Mouse (Mus musculus) heart, adult 11 months (tissue): ENCODE results near the gene Gm47985.
"Not testable (repeated sequence)": the region's sequence is repeated elsewhere in the genome, so short reads cannot be mapped to it uniquely, and the experiment has no call there.

Experiments
- DNase-seq: peaks from one replicate; pipeline ENCODE4 v3.0.0; 2022

Gm47985 gene

GRCm38 (mm10) chr1:151177937-151178271 is 4.4 kb upstream of the Gm47985 start:
- DNase-seq: peak; percentile 5

GRCm38 (mm10) chr1:151178505-151179083 is 3.7 kb upstream of the Gm47985 start:
- DNase-seq: peak; percentile 14

DNA sequence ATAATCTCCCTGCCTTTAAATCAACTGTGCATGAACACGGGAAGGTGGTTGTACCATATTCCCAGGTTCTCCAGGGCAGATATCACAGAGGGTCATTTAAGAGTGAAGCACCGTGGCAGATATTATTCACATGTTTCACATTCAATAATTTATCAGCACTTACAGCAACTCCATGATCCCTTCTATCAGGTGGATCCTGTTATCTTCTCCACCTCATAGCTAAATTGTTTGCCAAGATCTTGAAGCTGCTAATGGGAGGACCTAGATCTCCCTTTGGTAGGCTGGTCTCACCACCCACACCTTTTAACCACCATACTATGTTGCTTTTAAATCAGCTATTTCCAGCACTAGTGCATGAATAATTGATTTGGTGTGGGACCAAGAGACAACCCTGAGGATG is 2.2 kb upstream of the Gm47985 start:
- no peak for DNase-seq

GRCm38 (mm10) chr1:151186186-151186585 is 3.8 kb downstream of the Gm47985 start:
- peak; percentile 44 for DNase-seq

DNA sequence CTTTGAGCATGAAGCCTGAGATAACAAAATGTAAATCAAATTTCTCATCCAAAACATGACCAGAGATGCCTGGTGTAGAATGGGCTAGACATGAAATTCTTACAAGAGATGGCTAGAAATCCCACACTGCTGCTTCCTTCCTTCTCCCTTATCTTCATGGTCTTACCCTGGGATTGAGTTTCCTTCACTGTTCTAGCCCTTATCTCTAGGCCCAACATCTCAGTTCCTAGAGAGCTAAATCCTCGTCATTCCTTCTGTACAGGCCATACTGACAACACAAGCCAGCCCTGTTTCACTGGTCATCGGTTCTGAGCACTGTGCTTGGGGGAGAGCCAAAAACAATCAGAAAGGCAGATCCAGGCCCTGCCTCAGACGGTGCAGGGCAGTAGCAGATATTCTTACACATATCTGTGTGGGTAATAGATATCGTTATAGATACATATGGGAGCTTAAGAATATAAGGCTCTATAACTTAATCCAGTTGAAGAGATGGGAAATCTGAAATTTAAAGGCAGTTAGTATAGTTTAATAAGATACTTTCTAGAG is 4.6 kb downstream of the Gm47985 start:
- peak; percentile 16 for DNase-seq

- no peak for DNase-seq
These were observed 6.1 kb downstream of the Gm47985 start for GRCm38 (mm10) chr1:151188469-151188868.

- DNase-seq: not testable (repeated sequence)
These were observed 9.7 kb downstream of the Gm47985 start, which contains the start of gene Gm8947 for GRCm38 (mm10) chr1:151192075-151192474. TSS of gene Gm8947 (plus strand) at chr1:151192376.

GRCm38 (mm10) chr1:151192739-151193138 is 10.4 kb downstream of the Gm47985 start:
- DNase-seq: peak; percentile 85

- not testable (repeated sequence) for DNase-seq
These were observed 13.6 kb downstream of the Gm47985 start for GRCm38 (mm10) chr1:151195986-151196385.

- not testable (repeated sequence) for DNase-seq
These were observed 14.4 kb downstream of the Gm47985 start for GRCm38 (mm10) chr1:151196690-151197089.

DNA sequence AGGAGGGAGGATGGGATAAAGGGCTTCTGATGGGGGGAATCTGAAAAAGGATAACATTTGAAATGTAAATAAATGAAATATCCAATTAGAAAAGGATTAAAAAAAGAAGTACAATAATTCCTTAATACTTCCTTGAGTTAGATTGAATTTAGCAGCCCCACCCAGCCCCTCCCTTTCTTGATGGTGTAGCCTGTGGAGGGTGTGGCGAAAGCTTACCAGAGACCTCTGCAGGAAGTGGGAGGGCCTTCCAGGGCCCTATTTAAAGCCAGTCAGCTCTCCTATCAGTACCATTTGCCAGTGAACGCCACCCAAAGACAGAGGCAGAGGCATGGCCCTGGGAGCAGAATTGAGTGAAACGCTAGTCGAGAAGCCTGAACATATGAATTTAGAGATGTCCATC is 15.8 kb downstream of the Gm47985 start, which contains the start of gene Gm47995:
Gene Gm47995 (plus strand): TSS at position 329 of the 400 bp plus-strand sequence.
- not testable (repeated sequence) for DNase-seq

GRCm38 (mm10) chr1:151200620-151201019 is 18.3 kb downstream of the Gm47985 start:
- DNase-seq: not testable (repeated sequence)

DNA sequence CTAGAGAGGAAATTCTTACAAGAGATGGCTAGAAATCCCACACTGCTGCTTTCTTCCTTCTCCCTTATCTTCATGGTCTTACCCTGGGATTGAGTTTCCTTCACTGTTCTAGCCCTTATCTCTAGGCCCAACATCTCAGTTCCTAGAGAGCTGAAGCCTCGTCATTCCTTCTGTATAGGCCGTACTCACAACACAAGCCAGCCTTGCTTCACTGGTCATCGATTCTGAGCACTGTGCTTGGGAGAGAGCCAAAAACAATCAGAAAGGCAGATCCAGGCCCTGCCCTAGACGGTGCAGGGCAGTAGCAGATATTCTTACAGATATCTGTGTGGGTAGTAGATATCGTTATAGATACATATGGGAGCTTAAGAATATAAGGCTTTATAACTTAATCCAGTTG is 20.4 kb downstream of the Gm47985 start:
- not testable (repeated sequence) for DNase-seq

DNA sequence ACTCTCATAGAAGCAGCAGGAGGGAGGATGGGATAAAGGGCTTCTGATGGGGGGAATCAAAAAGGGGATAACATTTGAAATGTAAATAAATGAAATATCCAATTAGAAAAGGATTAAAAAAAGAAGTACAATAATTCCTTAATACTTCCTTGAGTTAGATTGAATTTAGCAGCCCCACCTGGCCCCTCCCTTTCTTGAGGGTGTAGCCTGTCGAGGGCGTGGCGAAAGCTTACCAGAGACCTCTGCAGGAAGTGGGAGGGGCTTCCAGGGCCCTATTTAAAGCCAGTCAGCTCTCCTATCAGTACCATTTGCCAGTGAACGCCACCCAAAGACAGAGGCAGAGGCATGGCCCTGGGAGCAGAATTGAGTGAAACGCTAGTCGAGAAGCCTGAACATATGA is 21.5 kb downstream of the Gm47985 start, which contains the start of gene 3110040M04Rik:
Gene 3110040M04Rik (plus strand): TSS at position 304 of the 400 bp plus-strand sequence.
- not testable (repeated sequence) for DNase-seq

GRCm38 (mm10) chr1:151208493-151208892 is 26.2 kb downstream of the Gm47985 start:
- peak; percentile 17 for DNase-seq

DNA sequence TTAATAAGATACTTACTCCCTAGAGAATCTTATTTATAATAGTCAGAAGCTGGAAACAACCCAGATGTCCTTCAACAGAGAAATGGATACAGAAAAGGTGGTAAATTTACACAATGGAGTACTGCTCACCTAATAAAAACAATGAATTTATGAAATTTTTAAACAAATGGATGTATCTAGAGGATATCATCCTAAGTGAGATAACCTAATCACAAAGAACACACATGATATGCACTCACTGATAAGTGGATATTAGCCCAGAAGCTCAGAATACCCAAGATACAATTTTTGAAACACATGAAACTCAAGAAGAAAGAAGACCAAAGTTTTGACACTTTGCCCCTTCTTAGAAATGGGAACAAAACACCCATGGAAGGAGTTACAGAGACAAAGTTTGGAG is 26.6 kb downstream of the Gm47985 start:
- not testable (repeated sequence) for DNase-seq

GRCm38 (mm10) chr1:151209824-151210355 is 27.6 kb downstream of the Gm47985 start, which contains the start of gene Gm47996:
TSS of gene Gm47996 (plus strand) at chr1:151210131.
- DNase-seq: peak; percentile 90

GRCm38 (mm10) chr1:151211666-151212065 is 29.3 kb downstream of the Gm47985 start:
- not testable (repeated sequence) for DNase-seq

DNA sequence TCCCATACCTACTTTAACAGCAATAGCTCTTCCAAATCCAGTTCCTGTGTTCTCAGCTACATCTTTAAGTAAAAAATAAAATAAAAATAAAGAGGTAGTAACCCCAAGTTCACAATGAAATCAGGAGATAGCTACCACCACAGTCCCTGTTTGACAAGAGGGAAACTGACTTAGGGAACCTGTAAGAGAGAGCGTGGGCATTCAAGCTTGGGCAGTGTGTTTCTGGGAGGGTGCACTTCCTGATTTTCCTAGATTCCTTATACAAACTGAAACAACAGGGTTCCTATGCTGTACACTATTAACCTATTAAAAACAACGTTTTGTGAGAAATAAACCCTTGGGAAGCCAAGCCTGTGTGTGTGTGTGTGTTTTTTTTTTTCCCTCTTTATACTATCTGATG is 32.5 kb downstream of the Gm47985 start:
- DNase-seq: peak; percentile 43

GRCm38 (mm10) chr1:151215985-151216384 is 33.6 kb downstream of the Gm47985 start:
- peak; percentile 58 for DNase-seq

GRCm38 (mm10) chr1:151216417-151216816 is 34.1 kb downstream of the Gm47985 start:
- DNase-seq: peak; percentile 54

DNA sequence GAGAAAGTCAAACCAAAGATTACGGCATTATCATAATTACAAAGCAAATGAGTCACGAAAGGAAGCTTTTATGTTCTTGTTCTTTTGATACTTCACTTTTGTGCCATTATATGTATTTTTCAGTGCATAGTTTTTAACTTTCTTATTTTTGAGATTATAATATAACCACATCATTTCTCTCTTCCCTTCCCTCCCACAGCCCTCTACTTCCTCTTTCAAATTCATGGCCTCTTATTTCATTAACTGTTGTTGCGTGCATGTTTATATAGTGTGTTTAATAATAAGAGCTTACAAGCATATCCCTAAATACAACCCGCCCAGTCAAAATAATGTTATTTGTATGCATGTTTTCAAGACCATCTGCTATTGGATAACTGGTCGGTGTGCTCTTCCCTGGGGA is 36.7 kb downstream of the Gm47985 start:
- DNase-seq: no peak

DNA sequence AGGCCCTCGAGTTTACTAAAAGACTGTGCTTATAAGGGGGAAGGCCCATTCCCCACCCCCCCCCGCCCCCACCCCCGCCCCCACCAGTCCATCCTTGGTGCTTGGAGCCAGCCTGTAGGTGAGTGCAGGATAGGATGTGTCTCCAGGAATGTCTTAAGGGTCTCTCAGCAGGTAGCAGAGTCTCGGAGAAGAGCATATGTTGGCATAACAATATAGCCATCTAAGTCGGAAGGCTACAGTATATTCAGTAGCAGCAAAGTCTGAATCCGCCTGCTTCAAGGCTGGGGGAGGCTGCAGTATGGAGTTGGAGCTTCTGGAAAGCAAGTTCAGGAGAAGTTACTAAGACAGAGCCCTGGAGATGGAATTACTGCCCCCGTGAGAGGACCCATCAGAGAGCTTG is 37.8 kb downstream of the Gm47985 start:
- peak; percentile 39 for DNase-seq

GRCm38 (mm10) chr1:151222561-151223267 is 40.4 kb downstream of the Gm47985 start:
- peak; percentile 79 for DNase-seq
